Mouse (Mus musculus): ENCODE data around the gene Fbxl7.

The Fbxl7 gene

DNA sequence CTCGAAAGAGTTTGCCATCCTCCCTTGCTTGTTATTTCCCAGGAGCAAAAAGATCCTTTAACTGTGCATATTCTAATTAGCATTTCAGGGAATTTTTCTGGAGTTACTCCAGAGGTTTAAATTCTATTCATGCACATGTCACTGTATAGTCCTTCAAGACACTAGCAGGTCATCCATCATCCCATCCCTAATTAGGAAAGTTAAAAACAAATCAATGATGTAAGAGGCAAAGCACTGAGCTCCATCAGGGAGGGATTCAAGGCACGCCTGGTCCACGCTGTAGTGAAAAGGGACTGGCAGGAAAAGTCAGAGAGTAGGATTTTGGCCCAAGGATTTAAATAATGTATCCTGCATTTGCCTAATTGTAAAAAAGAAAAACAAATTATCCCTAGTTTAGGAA, 202.3 kb downstream of the Fbxl7 start:
- DNase-seq (ENCODE audit: low spot score) = no peak

DNA sequence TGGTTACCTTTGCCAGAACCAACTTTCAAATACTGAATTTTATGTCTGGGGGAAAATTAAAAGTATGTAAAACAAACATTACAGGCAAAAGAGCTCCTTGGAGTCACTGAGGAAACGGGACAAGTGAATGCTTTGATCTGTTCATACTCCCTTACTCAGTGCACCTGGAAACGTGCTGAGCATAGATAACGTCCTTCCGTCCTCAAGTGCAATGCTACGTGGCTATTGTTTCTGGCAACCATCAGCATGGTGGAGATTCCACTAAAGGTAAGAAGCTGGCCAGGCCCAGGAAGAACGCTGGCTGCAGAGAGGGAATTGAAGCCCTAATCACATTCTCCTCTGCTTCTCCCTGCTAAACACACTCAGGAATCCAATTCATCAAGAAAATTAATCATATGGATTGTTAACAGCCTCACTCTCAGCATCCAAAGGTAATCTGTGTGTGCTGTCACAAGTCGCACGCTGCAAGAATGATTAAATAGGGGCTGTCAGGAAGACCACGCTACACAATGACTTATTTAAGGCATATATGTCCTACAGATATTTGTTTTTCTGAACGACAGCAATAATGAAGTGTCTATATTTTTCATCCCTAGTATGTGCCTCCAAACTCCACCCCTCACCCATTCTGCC, 206.8 kb downstream of the Fbxl7 start:
- DNase-seq (ENCODE audit: low spot score) = no peak

GRCm38 (mm10) chr15:26687729-26688128, 207.7 kb downstream of the Fbxl7 start:
- no peak for DNase-seq (ENCODE audit: low spot score)

DNA sequence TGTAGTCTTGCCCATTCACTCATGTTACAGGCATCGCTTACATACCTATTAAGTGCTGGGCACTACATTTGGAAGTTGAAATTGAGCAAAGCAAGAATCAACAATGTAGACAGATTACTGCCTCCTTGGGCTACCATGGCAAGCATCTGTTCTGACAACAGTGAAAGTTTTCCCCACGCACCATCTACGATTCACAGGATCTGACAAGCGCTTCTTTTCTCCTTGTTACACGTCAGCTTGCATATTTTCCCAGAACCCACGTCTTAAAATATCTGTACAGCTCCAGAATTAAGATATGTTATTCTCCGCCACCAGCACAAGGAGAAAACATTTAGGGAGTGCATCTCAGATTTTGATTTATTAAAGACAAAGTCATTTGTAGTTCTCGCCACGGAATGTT, 213.1 kb downstream of the Fbxl7 start:
- DNase-seq (ENCODE audit: low spot score) = no peak

DNA sequence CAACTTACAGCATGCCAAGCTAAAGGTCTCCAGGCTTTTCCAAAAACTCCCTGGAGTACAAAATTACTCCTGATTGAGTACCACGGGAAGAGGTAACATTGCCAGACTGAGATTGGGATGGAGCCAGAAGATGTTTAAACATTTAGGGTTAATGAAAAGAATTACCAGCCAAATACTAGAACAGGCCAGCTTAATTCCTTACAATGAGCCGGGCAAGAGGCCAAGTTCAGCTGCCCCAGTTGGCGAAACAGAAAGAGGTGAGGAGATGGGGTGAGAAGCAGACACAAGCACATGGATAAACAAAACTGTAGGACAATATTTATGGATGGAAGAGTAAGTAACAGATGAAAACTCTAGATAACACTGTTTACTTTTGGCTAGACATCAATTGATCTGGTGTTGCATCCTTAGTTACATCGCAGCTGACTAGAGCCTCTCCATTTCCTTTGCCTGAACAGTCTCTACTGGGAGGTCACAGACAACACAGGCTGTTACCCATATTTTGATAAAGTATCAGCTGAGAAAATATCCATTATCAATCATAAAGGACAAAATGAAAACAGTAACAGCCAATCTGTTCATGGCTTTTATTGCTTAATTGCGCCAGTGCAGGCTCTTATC, 222.0 kb downstream of the Fbxl7 start:
- no peak for DNase-seq (ENCODE audit: low spot score)

DNA sequence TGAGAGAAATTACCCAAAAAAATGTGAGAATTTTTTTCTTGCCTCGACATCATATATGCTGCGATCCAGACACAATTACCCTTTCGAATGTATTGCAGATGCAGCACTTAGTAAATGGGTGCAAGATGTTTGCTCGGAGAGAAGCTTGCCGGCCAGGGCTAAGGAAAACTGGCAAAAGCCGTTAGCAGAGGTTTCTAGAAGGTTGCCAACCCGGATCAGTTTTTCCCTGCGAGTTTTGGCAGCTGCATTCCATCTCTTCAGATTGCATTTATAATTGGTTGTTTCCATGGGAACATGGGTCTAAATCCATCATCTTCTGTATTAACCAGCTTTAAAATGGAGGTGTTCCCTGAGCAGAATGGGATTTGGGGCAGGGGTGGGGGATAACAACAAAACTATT, 240.4 kb downstream of the Fbxl7 start:
- no peak for DNase-seq (ENCODE audit: low spot score)

- no peak for DNase-seq (ENCODE audit: low spot score)
These were observed 252.8 kb downstream of the Fbxl7 start for GRCm38 (mm10) chr15:26642563-26642962.

- DNase-seq (ENCODE audit: low spot score) = no peak
These were observed 255.7 kb downstream of the Fbxl7 start for GRCm38 (mm10) chr15:26639726-26640125.

GRCm38 (mm10) chr15:26635591-26635990, 259.8 kb downstream of the Fbxl7 start:
- DNase-seq (ENCODE audit: low spot score) = no peak

- DNase-seq (ENCODE audit: low spot score) = no peak
These were observed 267.2 kb downstream of the Fbxl7 start for GRCm38 (mm10) chr15:26628181-26628580.

GRCm38 (mm10) chr15:26623242-26623641, 272.1 kb downstream of the Fbxl7 start:
- no peak for DNase-seq (ENCODE audit: low spot score)

DNA sequence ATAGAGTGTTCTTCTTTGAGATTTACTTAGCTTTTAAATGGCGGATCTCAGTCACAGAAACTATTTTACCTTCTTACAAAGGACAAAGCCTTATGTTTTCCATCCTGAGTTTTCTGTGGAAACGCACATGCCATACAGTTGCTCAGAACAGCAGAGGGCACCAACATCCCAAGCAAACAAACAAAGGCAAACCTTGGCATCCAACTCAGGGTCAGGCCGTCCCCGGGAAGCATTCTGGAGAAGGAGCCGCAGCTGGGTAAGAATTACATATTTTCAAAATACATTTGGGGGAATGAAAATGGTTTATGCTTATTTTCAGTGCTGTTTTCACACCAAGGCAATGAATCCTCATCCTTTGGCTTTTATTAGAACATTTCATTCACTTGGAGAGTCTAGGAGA, 275.1 kb downstream of the Fbxl7 start:
- DNase-seq (ENCODE audit: low spot score) = no peak

DNA sequence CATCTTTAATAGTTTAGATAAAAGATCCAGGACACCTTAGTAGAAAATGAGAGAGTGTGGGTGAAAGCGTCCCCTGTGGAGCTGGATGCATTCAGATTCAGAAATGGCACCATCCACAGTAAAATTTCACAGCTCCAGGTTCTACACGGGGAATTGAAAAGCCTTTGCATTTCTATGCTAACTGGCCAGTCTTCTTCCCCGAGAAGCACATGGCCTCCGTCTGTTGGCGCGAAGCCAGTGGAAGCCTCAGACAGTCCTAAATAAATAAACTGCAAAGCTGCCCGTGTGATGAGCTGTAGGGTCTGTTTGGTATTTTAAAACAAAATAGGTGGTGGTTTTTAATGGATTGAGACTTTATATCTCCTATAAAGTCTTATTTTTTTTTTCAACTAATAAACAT, 276.2 kb downstream of the Fbxl7 start:
- DNase-seq (ENCODE audit: low spot score) = no peak

- no peak for DNase-seq (ENCODE audit: low spot score)
These were observed 299.1 kb downstream of the Fbxl7 start for GRCm38 (mm10) chr15:26596239-26596638.

- DNase-seq (ENCODE audit: low spot score) = no peak
These were observed 315.3 kb downstream of the Fbxl7 start for GRCm38 (mm10) chr15:26579947-26580709.

GRCm38 (mm10) chr15:26578500-26578899, 316.9 kb downstream of the Fbxl7 start:
- DNase-seq (ENCODE audit: low spot score) = no peak

GRCm38 (mm10) chr15:26566076-26566475, 329.3 kb downstream of the Fbxl7 start:
- DNase-seq (ENCODE audit: low spot score) = no peak

DNA sequence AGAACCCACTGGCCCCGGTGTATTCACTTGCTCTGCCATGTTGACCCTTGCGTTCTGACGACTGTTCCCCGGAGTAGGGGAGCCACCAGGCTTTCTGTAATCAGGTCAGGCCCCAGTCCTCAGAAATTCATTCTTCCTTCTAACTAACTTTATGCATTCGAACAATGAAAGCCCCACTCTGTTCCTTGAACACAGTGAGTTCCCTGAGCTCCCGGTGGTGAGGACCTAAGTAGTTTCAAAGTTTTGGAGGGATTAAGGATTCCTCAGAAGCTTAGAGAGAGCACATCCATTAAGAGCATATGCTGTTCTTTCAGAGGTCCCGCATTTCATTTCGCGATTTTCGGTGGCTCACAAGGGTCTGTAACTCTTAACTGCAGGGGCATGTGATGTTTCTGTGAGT, 341.8 kb downstream of the Fbxl7 start:
- DNase-seq (ENCODE audit: low spot score) = no peak

DNA sequence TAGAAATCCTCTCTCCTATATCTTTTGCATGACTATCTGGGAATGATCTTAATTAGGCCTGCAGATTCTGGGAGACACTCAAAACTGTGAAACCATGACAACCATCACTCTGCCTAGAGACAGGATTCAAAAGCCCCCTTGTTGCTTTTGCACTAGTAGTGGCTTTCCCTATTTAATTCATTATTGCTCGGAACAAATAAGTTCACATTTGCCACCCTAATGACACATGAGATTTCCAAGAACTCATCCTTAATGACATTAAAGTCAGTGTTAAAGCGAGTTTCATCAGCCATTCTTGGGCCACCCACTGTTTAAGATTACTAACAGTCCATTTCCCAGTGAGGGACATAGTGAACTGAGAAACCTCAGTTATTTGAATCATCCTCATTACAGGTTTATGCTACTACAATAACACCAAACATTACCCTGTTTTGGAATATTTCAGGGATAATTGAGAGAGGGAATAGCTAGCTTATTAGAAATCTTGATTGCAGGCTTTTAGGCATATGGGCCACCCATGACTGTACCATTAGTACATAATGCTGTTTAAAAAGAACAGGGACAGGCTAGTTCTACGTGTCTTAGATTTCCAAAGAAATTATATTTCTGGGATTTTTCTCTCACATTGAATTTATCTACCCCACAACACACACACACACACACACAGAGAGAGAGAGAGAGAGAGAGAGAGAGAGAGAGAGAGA, 361.2 kb downstream of the Fbxl7 start:
- no peak for DNase-seq (ENCODE audit: low spot score)

DNA sequence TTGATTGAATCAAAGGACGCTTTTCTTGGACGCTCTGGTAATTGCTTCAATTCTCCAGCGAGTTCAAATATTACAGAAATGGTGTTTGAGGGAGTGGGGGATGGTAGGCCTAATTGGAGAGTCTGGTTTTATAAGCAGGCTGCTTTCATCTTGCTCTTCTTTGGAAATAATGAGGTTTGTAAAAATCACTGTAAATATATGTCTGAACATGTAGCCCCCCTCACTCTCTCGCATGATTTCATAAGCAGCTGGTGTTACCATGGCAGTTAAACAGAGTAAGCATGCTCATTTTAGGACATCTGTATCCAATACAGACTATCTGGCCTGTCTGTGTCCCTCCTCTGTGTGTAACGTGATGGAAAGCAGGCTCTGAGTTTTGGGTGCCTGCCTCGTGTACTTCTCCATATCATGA, 376.2 kb downstream of the Fbxl7 start:
- no peak for DNase-seq (ENCODE audit: low spot score)

DNA sequence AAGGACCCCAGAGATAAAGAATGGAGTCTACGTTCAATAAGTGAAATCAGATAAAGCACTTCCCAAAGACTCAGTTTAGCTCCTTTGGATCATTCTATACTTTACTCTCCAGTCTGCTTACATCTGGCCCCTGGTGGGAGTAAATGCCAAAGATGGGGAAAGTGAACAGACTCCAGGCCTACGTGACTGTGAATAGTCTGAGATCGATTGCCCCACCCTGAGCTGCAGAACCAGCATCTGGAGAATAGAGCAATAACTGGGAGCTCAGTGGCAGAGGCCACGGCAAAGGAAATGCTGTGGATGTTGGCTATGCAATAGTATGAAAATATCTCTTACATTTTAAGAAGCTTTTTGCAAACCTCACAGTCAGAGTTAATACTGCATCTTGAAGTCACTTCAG, 394.4 kb downstream of the Fbxl7 start:
- no peak for DNase-seq (ENCODE audit: low spot score)
